In the genomic region with DNA sequence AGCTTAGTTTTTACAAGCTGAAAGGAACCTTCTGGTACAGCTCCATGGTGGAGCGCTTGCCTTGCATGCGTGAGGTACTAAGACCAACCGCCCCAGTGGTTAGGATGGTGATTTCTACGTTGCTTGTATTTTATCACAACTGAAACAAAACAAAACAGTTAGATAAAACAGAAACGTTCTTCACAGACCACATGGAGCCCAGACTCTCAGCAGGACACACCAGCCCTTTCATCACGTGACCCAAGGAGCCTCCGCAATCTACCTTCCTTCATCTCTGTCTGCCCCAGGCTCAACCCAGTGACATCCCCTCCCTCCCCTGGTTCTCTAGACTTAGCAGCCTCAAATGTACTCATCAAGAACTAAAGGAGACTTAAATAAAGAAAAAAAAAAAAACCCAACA, we compare ENCODE assay signal across 1 mouse cellular context.
A peak's percentile ranks its signal among the peaks of the same experiment; 100 is the strongest.
TF ChIP-seq lines count a peak whose summit lies in the region.

No protein-coding gene starts in this region.

TF ChIP-seq in CH12.LX, 34 proteins besides CTCF, POLR2A, EP300 and RAD21:
- TF ChIP-seq MXI1 (IDR thresholded peaks at IDR 0.05; ENCODE audit: low read depth, low read length) (no peak), USF2 (conservative IDR thresholded peaks at IDR 0.05; ENCODE audit: low read depth, low read length) (peak; percentile 41), USF1 (IDR thresholded peaks at IDR 0.05; ENCODE audit: low read depth, low read length) (peak; percentile 35)
